Mouse (Mus musculus) mesoderm, embryonic 11.5 days (tissue): Measurements from ENCODE around the gene Enthd1.
"Not testable (repeated sequence)": the region's sequence is repeated elsewhere in the genome, so short reads cannot be mapped to it uniquely, and the experiment has no call there.

Source experiments
- DNase-seq: peaks from one replicate; pipeline ENCODE4 v3.0.0-alpha.2; 2012; ENCODE audit warnings: low read depth, low spot score

Enthd1 gene

DNA sequence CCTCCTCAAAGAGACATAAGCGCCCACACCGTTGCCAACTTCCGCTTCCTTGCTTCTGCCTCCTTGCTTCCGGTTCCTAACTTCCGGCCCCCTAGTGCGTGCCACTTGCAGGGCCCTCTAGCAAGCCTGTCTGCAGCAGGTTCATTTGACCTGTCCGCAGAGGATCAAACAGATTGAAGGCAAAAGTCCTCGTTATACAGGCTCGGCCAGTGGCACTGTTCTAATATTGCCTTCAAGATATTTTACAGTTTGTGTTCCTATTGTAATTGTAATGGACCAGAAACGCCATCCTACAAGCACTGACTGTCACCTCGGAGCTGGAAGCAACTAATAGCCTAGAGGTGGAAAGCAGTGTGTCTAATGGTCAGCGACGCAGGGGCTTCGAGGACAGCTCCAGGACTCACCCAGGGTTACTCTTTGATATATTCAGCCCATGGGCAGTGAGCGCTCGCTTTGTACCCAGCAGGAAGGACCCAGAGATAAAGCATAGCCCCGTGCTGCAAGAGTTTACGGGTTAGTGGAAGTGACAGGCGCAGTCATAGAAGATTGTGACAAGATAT lies at the start of gene Enthd1:
TSS of gene Enthd1 (minus strand) at position 51 of the 560 bp plus-strand sequence.
- DNase-seq, result no peak

DNA sequence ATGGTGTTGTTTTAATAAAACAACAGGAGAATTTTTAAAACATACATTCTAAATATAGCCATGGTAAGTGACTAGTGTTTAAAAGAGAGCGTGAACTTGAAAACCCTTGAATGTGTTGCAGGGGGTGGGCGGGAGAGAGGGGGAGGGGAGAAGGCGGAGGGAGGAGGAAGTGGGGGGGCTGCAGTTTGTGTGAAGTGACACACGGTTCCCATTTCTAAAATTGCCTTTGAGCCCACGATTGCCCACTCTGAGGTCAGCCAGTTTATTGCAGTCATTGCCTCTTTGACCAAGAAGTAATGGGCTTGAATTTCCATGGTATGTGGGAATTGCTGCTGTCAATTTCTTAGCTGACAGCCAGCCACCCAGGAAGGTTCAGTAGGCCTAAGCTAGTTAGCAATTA lies 48.9 kb upstream of the Enthd1 start:
- no peak for DNase-seq

DNA sequence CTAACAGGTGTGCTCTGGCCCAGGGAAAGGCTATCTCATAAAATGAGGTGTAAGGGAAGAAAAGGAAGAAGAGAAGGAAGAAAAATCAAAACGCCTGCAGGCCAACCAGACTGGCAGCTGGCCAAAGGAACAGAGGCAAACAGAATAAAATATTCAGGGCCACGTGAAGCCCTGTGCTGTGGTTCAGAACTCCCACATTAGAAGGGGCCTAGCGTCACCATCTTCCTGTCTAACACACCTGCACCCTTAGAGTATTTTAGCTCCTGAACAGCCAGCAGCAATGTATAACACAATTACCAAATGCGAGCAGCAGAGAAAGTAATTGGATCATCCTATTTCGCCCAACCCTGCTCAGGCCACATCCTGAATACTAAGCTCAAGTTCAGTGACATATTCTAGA lies 46.5 kb upstream of the Enthd1 start:
- no peak for DNase-seq

GRCm38 (mm10) chr15:80610335-80610734 lies 45.4 kb upstream of the Enthd1 start:
- no peak for DNase-seq

DNA sequence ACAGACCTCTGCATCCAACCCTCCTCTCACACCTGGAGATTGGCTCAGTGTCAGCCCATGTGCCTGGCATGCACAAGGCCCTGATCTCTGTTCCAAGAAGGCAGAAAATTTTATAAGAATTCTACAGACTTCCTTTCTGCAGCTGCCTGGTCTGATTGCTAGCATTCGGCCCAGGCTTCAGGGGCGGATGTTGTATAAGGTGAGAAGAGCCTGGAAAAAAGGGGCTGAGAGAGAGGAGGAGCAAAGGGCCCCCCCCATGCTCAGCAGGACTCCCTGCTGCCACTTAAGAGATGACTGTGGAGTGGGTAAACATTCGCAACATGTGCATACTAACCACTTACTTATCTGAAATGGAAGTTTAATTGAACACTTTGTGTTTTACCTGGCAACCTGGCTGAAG lies 43.0 kb upstream of the Enthd1 start:
- no peak for DNase-seq

DNA sequence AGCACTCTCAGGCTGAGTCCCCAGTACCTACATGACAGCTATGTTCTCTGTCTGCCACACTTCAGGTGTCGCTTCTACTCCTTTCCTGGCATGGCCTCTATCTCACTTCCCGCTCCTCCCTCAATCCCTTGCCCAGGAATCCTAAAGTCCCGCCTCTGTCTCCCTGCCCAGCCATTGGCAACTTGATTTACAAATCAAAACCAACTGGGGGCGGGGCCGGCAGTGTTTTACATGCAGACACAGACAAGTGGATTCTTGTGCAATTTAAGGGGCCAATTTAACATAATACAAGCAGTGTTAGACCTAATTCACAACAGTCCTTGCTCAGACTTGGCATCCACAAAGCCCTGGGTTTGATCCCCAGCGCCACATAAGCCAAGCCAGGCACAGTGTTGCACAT lies 39.1 kb upstream of the Enthd1 start:
- no peak for DNase-seq

- DNase-seq, result no peak
Observed at GRCm38 (mm10) chr15:80602487-80602886, 37.5 kb upstream of the Enthd1 start.

DNA sequence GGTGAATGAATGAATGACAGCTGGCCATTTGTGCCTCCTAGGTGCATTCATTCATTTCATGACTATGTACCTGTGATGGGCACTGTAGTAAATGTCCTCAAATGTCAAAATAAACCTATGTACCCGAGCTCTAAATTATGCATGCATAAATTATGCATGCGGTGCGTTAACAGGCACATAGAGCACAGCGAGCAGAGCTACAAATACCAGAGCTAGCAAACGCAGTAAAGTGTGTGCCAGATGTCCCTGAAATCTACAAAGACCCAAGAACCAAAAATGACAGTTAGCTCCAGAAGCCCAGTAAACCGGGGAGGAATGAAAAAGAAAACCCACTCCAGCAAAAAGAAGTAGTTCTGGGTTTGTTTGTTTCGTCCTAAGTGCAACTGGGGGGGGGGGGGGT lies 36.5 kb upstream of the Enthd1 start:
- no peak for DNase-seq

DNA sequence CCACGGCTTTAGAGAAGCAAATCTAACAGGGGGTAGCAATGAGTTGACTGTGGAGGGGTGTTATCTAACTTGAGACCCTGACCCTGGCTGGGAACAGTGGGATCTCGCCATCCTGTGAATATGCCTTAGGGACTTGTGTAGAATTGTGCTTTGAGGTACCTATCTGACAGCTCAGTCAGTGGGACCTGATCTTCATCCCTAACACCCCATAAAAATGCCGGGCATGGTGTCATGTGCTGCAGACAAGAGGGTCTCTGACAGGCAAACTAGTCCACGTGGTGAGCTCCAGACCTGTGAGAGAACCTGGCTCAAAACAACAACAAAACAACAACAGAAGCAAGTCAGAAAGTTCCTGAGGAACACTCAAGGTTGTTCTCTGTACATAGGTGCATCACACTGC lies 34.9 kb upstream of the Enthd1 start:
- no peak for DNase-seq

- no peak for DNase-seq
Observed at GRCm38 (mm10) chr15:80599213-80599750, 34.3 kb upstream of the Enthd1 start.

DNA sequence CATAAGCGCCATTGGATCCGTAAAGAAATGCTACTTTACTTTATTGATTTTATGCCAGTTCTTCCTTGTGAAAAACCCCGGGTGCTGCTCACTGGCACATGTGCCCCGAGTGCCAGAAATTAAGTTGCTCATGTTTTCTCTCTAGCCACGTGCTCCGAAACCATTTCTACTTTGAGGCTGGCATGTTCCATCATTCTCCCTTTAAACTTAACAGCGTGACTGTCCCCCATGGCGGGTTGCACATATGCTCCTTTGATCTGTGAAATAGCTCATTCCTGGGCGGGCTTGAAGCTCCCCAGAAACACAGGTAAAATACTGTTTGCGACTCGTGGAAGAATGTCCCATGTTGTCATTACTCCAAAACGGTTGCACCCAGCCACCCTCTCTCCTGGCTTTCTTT lies 33.8 kb upstream of the Enthd1 start:
- DNase-seq, result no peak

GRCm38 (mm10) chr15:80593877-80594276 lies 28.9 kb upstream of the Enthd1 start:
- no peak for DNase-seq

DNA sequence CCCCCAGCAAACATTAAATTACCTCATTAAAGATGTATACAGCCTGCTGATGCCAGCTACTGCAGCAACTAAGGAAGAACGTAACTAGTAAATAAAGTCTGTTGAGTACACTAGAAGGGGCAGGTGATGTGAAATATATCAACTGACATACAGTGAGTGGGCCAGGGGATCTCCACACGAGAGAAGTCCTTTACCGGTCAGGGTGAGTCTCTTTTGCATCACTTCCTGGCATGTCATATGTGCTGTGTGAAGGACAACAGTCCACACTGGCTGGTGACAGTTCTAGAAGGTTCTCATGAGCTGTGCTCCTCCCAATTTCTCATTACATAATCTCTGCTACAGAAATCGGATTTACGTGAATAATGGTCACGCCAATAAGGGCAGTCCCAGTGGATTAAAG lies 27.8 kb upstream of the Enthd1 start:
- DNase-seq, result no peak

- no peak for DNase-seq
Observed at GRCm38 (mm10) chr15:80590641-80591040, 25.7 kb upstream of the Enthd1 start.

- no peak for DNase-seq
Observed at GRCm38 (mm10) chr15:80586296-80586695, 21.3 kb upstream of the Enthd1 start.

DNA sequence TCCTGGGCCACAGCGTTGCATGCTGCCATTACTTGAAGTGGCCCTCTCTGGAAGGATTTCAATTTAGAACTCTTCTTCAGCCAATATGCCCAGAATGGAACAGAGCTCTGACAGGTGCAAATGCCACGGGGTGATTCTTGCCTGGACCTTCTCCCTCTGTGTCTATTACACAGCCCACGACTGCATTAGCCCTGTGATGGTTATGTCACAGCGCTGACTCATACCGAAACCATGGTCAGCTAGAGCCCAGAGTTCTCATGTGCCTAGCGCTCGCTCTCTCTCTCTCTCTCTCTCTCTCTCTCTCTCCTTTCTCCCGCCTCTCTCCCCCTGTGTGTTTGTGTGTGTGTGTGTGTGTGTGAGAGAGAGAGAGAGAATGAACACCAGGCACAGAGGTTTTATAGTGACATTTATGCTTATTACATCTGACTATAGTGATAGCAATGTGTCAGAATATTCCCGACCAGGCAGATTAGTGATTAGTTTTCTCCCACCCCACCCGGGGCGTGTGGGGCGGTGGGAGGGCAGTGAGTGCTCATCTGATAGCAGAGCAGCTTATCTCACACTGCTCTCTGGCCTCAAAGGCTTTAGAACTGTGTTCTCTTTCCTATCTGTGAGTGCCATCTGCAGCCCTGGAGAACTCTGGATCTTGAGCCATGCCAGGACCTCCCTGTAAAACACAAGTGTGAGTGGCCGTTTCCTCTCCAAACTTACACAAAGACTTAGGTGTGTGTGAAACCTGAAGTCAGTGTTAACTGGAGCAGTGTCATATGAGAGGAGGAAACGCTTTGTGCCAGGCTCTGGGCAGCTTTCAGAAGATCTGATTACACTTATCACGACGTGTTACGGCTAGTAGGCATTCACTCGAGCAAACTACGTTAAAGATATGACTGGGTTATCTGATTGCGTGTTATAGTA lies 17.9 kb upstream of the Enthd1 start:
- no peak for DNase-seq

GRCm38 (mm10) chr15:80580585-80580984 lies 15.6 kb upstream of the Enthd1 start:
- not testable (repeated sequence) for DNase-seq

DNA sequence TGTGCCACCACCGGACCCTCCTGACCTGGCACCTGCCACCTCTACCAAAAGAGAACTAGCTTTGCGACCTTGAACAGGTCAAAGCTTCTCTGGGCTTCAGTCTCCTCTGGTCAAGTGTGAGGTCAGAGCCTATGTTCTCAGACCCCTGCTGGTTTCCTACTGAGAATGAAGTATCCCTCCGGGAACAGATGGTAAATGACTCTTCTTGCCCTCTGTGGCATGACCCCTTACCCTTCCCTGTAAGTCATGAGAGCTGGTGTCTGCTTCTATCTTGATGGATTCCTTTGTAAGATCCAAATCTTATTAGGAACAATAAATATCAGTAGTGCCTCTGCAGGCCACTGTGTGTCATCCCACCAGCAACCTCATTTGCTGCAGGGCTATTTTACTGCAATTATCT lies 14.2 kb upstream of the Enthd1 start:
- DNase-seq, result peak; percentile 51

DNA sequence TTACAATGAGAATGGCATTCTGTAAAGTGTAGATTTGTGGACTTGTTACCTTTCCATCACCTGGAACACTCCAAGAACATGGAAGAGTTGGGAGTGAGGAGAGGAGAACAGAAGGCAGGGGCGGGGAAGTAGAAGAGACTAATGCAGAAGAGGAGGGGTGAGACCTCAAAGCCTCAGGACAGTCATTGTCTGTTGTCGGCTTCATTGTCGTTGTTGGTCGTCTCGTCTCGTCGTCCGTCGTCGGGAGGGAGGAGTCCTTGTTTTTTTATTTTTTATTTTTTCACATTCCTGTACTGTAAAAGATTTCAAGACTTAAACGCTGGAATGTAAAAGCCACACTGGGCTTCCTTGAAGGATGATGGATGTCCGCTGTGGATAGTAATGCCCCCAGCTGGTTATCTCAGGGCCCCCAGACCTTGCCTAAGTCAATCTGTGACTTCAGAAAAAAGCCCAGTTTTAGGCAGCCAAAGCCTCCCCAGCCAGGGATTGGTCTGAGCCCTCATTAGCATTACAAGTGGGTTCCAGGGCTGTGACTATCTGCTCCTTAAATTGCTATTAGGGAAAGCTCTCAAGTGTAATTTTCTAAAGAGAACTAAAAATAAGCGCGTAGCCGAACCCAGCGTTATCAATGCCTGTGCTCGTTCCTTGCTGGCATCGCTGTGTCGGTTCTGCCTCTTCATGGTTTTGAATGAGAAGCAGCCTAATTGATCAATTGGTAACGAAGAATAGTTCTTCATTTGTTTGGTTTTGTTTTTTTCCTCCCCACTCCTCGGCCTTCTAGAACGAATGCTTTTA lies 12.4 kb upstream of the Enthd1 start:
- DNase-seq, result no peak

GRCm38 (mm10) chr15:80576415-80576994 lies 11.5 kb upstream of the Enthd1 start:
- DNase-seq, result no peak

DNA sequence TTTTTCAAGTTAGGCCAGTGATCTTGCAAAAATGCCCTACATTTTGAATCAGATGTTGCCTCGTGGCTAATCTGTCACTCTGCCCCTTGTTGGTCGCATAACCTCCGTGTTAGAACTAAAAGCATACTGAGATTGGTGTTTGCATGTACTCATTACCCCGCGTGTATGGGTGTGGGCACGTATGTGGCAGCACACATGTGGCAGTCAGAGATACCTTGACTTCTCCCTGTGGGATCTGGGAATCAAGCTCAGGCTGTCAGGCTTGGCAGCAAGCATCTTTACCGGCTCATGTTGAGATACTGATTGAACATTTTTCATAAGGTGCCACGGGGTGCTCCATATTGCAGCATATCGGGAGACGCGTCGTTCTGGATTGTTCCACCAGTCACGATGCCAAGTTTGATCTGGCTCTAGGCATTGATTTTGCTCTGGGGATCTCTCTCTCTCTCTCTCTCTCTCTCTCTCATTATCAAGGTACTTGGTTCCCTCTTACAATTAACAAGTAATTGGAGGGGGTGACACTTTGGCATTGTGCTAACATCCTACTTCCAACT lies 10.9 kb upstream of the Enthd1 start:
- no peak for DNase-seq
